Mouse (Mus musculus) midbrain, embryonic 14.5 days (tissue): ENCODE measurements around the gene Ccdc85c. TPM values are rescaled to one million over a fixed set of nuclear protein-coding genes. Genes with fewer than 3 reads are reported as not detected.
A peak's percentile ranks its signal among the peaks of the same experiment; 100 is the strongest.

Source experiments
- ATAC-seq: fragments of 200-750 bp; cut with Nextera tagmentation; 2 replicates; pipeline ENCODE4 v1.8.0; 2017; ENCODE audit warnings: moderate number of reproducible peaks, moderate library complexity; ENCODE audit not compliant: low FRiP score, low TSS enrichment
- DNase-seq: peaks from one replicate; pipeline ENCODE4 v3.0.0-alpha.2; 2015
- H3K27ac ChIP-seq: fragments of 300-500 bp; sonication (generic); replicated peaks from 2 replicates; pipeline ENCODE4 v1.5.1; 2014; ENCODE audit warnings: mild to moderate bottlenecking, low read depth, low read length, moderate library complexity
- H3K27me3 ChIP-seq: fragments of 300-500 bp; sonication (generic); 2 replicates; pipeline ENCODE4 v1.6.1; 2014; ENCODE audit warnings: low read length, control low read depth, mixed read lengths; ENCODE audit not compliant: control insufficient read depth, insufficient read depth
- H3K36me3 ChIP-seq: fragments of 300-500 bp; sonication (generic); 2 replicates; pipeline ENCODE4 v1.6.1; 2014; ENCODE audit warnings: low read length, control low read depth; ENCODE audit not compliant: control insufficient read depth, insufficient read depth
- H3K4me1 ChIP-seq: fragments of 300-500 bp; sonication (generic); 2 replicates; pipeline ENCODE4 v1.6.1; 2014; ENCODE audit warnings: mild to moderate bottlenecking, antibody characterized with exemption, low read length, control low read depth; ENCODE audit not compliant: control insufficient read depth, insufficient read depth
- H3K4me2 ChIP-seq: fragments of 300-500 bp; sonication (generic); 2 replicates; pipeline ENCODE4 v1.6.1; 2014; ENCODE audit warnings: mild to moderate bottlenecking, low read length, moderate library complexity
- H3K4me3 ChIP-seq: fragments of 300-500 bp; sonication (generic); replicated peaks from 2 replicates; pipeline ENCODE4 v1.5.1; 2014; ENCODE audit warnings: low read depth, low read length
- H3K9ac ChIP-seq: fragments of 300-500 bp; sonication (generic); replicated peaks from 2 replicates; pipeline ENCODE4 v1.6.1; 2014; ENCODE audit warnings: mild to moderate bottlenecking, low read length, moderate library complexity
- H3K9me3 ChIP-seq: fragments of 300-500 bp; sonication (generic); 2 replicates; pipeline ENCODE4 v1.6.1; 2016; ENCODE audit warnings: low read length, control low read depth, mixed read lengths; ENCODE audit not compliant: control insufficient read depth
- whole genome bisulfite sequencing: fragments of 180-500 bp; shearing (Covaris S2); extraction: QIAGEN DNeasy Blood & Tissue Kit; methylation state at CpG from one replicate; pipeline ENCODE4 v1.1.7; 2014; 5-methylcytosine and 5-hydroxymethylcytosine counted together
- polyA plus RNA-seq: library from polyadenylated mRNA; unstranded; fragments of >200 nt; fragmentation: Nextera tagmentation; extraction: Ambion mirVana; gene quantifications from 2 replicates; pipeline ENCODE4 v1.2.1, GENCODE M21; 2014

The Ccdc85c gene
- polyA plus RNA-seq, 1 experiment from 2014 or later = 20.9 TPM

DNA sequence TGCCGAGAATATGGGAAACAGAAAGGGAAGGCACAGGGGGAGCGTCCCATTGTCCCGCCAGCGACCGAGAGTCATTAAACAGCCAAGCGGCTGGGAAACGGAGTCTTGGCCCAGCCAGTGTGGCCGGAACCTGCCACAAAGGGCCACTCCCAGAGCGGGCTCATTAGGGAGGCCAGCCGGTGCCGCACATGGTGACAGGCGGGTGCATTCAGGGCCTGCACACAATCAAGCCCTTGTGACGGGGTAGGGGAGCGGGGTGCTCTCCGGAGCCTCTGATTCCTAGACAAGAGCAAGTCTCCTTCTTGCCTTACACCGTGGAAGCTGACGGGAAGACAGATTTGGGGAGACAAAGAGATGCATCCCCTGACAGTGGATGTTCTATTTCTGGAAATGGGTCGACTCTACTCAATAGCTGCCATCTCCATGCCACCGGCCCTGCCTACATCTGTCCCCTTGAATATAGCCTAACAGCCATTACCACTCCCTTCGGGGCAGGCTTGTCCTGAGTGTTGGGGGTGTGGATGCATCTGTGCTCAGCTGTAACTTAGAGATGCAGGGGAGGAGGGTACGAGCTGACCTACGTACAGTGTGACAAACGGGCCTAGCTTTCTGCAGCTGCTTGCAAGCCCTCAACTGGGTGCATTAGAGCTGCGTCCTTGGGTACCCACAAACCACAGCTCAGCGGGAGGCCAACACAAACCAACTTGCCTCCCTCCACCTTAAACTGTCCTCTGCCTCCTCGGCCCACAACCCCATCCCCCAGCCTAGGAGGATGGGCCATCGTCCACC, 9.2 kb downstream of the Ccdc85c start:
- WGBS = 4% methylated on average over 27 of the region's 27 CpGs
- DNase-seq = peak; percentile 79

DNA sequence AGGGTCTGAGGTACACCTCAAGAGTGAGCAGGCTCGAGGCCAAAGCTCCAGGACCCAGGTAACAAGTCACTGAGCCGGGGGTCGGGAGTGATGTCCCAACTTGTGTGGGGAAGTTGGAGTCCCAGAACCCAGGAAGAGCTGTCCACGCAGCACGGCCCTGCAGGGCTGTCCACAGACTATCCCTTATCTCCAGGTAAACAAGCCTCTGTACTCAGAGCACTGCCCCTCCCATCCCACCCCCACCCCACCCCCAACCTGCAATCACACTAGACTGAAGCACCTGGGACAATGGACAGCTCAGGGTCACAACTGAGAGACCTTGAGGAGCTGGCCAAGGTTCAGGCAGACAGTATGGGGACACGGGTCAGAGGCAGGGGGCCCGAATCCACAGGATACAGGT, 10.3 kb downstream of the Ccdc85c start:
- peaks cover 57% of the 10 kb centered on the region for H3K4me1 ChIP-seq
- peak overlapping the region; percentile 60; the same call in 1 of the 2 replicates for H3K4me2 ChIP-seq
- H3K27me3 ChIP-seq = no peaks in the 10 kb centered on the region
- 82% methylated on average over 7 of the region's 7 CpGs for WGBS
- H3K27ac ChIP-seq = peak overlapping the region; percentile 86
- H3K9ac ChIP-seq = peak overlapping the region; percentile 64
- DNase-seq (no peak), ATAC-seq (no peak)
- no peaks in the 10 kb centered on the region for H3K9me3 ChIP-seq
- H3K36me3 ChIP-seq = no peaks in the 10 kb centered on the region
- no peak overlapping the region for H3K4me3 ChIP-seq

More for the DNA sequence above, 9.2 kb downstream of the Ccdc85c start:
- Histone ChIP-seq H3K4me2 (peak overlapping the region; percentile 60), H3K27me3 (no peaks in the 10 kb centered on the region), H3K4me1 (peaks cover 68% of the 10 kb centered on the region), H3K9ac (peak overlapping the region; percentile 64), H3K4me3 (peak overlapping the region; percentile 14; the same call in 1 of the 2 replicates), H3K9me3 (no peaks in the 10 kb centered on the region), H3K36me3 (no peaks in the 10 kb centered on the region), H3K27ac (peak overlapping the region; percentile 86)
- peak; percentile 77; the same call in 1 of the 2 replicates for ATAC-seq

DNA sequence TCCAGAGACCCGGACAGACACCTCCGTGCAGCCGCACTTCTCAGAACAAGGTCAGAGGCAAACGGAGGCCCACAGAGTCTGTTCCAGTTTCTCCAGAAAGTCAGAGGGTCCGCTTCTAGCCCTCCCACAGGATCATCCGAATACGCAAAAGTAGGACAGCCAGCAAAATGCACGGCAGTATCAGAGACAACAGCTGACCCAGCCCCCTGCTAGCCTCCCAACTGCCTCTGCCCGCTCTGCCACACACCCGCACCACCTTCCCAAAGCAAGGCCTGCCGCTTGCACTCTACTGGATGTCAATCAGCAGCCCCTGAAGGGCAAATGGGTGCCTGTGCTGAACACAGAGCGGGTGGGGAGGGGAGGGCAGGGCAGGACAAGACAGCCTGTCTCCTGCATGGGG, 14.3 kb downstream of the Ccdc85c start:
- 78% methylated on average over 12 of the region's 12 CpGs for WGBS
- H3K36me3 ChIP-seq = no peaks in the 10 kb centered on the region
- H3K27me3 ChIP-seq = no peaks in the 10 kb centered on the region
- no peak for DNase-seq
- no peak overlapping the region for H3K27ac ChIP-seq
- H3K4me3 ChIP-seq = no peak overlapping the region
- no peaks in the 10 kb centered on the region for H3K9me3 ChIP-seq
- ATAC-seq = no peak
- H3K9ac ChIP-seq = no peak overlapping the region
- no peak overlapping the region for H3K4me2 ChIP-seq
- H3K4me1 ChIP-seq = peaks cover 52% of the 10 kb centered on the region

DNA sequence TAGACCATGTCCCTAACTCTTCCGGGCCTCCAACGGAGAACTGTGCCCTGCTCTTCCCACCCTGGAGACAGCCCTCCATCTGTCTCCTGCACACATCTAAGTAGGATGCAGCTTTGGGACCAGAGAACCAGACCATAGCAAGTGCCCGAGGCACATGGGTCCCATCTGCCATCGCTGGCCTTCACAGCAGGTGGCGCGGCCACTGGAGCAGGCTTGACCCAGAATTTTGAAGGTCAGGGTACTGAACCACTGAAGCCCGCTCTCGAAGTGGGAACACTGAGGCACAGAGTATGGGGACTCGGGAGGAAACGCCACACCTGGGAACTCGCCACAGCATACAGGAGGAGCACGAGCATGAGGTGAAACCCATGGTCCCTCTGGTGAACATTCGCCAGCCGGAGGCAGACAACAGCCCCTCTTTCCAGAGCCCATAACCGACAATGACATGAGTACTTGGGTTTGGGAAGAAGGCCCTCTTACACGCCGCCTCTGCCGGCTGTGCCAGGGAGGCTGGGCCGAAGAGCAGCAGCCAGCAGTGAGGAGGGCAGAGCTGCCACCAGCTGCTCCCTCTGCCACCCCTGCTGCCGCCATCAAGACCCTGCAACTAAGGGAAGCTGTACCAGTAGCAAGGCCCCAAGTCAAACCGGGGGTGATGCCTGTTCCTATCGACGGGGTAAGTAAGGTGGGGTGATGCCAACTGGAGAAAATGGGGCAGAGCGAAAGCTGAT, 15.7 kb downstream of the Ccdc85c start:
- ATAC-seq (no peak), DNase-seq (no peak)
- no peaks in the 10 kb centered on the region for H3K27me3 ChIP-seq
- H3K27ac ChIP-seq = peak overlapping the region; percentile 14; the same call in 1 of the 2 replicates
- peaks cover 46% of the 10 kb centered on the region for H3K4me1 ChIP-seq
- no peak overlapping the region for H3K4me2 ChIP-seq
- H3K4me3 ChIP-seq = no peak overlapping the region
- 79% methylated on average over 24 of the region's 24 CpGs for WGBS
- no peaks in the 10 kb centered on the region for H3K36me3 ChIP-seq
- no peaks in the 10 kb centered on the region for H3K9me3 ChIP-seq
- no peak overlapping the region for H3K9ac ChIP-seq

DNA sequence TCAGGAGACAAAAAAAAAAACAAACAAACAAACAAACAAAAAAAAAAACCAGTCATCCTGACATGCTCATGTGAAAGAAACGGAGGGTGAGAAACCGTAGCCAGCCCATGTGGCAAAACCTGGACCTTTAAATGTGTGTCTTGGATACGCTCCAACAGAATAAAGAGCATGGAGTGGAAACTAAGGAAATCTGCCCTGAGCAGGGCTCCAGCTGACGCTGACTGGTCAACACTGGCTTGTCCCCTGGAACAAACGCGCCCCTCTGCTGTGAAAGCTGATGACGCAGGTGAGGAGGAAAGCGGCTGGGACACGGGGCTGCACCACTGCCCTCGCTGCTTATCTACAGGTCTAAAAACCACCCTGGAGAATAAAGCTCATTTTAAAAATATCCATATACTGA, 18.5 kb downstream of the Ccdc85c start:
- ATAC-seq (no peak), DNase-seq (peak; percentile 41)
- Histone ChIP-seq H3K4me1 (peaks cover 38% of the 10 kb centered on the region), H3K4me3 (no peak overlapping the region), H3K4me2 (no peak overlapping the region), H3K27ac (peak overlapping the region; percentile 63; the same call in 1 of the 2 replicates), H3K9ac (no peak overlapping the region), H3K9me3 (no peaks in the 10 kb centered on the region), H3K36me3 (no peaks in the 10 kb centered on the region), H3K27me3 (no peaks in the 10 kb centered on the region)
- WGBS = 50% methylated on average over 10 of the region's 10 CpGs

DNA sequence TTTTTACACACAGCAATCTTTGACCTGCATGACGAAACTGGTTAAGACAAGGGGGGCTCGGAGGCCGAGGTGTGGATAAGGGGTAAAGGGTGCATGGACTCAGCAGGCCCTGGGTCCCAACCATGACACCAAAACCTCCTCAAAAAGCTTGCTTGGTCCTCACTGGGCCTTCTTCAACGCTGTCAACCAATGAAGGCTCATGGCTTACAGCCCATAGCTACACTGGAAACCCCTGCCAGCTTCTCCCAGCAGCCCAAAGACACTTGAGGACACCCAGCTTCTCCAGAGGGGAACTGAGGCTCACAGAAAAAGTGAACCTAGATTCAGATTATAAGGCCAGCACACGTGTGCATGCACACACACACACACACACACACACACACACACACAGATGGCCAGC, 19.3 kb downstream of the Ccdc85c start:
- 27% methylated on average over 5 of the region's 5 CpGs for WGBS
- no peak for ATAC-seq
- H3K36me3 ChIP-seq = no peaks in the 10 kb centered on the region

DNA sequence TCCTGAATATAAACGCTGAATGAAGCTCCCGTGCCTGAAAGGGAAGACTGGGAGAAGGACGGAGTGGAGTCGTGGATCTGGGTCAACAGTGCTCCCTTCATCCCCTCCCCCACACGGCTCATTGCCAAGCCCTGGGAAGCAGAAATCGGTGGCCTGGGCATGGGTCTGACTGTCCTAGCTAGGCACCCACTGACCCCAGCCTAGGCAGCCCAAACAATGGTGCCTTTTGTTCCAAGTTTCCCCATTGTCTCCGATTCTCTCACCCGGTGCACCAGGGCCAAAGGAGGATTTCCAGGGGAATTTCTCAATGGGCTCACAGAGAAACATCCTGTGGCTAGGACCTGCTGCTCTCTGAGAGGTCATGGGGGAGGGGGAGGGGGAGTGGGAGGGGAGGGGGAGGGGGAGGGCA, 19.7 kb downstream of the Ccdc85c start:
- H3K9me3 ChIP-seq = no peaks in the 10 kb centered on the region
- peaks cover 38% of the 10 kb centered on the region for H3K4me1 ChIP-seq
- no peak overlapping the region; the same call in 1 of the 2 replicates for H3K9ac ChIP-seq
- DNase-seq = peak; percentile 61
- H3K36me3 ChIP-seq = no peaks in the 10 kb centered on the region
- no peak overlapping the region for H3K4me3 ChIP-seq
- peak overlapping the region; percentile 63 for H3K27ac ChIP-seq
- ATAC-seq = no peak
- H3K27me3 ChIP-seq = no peaks in the 10 kb centered on the region
- WGBS = 5% methylated on average over 8 of the region's 8 CpGs
- H3K4me2 ChIP-seq = peak overlapping the region; percentile 35

More for the DNA sequence above, 19.3 kb downstream of the Ccdc85c start:
- peaks cover 38% of the 10 kb centered on the region for H3K4me1 ChIP-seq
- no peak overlapping the region for H3K4me3 ChIP-seq
- no peaks in the 10 kb centered on the region for H3K27me3 ChIP-seq
- no peaks in the 10 kb centered on the region for H3K9me3 ChIP-seq
- DNase-seq = no peak
- no peak overlapping the region for H3K4me2 ChIP-seq
- no peak overlapping the region; the same call in 1 of the 2 replicates for H3K9ac ChIP-seq
- peak overlapping the region; percentile 63 for H3K27ac ChIP-seq

DNA sequence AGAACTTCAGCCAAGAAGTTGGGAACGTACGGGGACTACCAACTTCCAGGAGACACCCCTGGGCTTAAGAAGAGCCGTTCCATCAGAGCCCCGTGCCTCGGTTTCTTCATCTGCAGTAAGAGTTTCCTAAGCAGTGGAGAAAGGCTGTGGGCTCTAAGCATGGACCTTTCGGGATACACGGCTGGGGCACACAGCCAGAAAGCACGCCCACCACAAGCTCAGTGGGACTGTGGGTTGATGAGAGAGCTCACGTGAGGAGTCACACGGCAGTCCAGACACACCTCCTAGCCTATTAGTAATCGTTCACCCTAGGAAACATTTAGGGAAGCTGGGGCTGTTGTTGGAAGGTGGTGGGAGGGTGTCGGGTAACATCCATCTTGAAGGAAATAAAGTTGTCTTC, 22.2 kb downstream of the Ccdc85c start:
- WGBS = 74% methylated on average over 12 of the region's 12 CpGs
- peaks cover 45% of the 10 kb centered on the region for H3K4me1 ChIP-seq

More for the DNA sequence above, 22.2 kb downstream of the Ccdc85c start:
- no peak for DNase-seq
- H3K27me3 ChIP-seq = no peaks in the 10 kb centered on the region
- no peaks in the 10 kb centered on the region for H3K36me3 ChIP-seq
- ATAC-seq = no peak
- no peak overlapping the region for H3K27ac ChIP-seq
- H3K4me3 ChIP-seq = no peak overlapping the region
- H3K4me2 ChIP-seq = no peak overlapping the region
- H3K9me3 ChIP-seq = no peaks in the 10 kb centered on the region
- no peak overlapping the region for H3K9ac ChIP-seq
